Mouse (Mus musculus) pancreas, adult 10 weeks (tissue): Measurements from ENCODE around the gene Olfr53. TPM values are rescaled to one million over a fixed set of nuclear protein-coding genes. Genes with fewer than 3 reads are reported as not detected.

ENCODE experiments used
- polyA plus RNA-seq: library from polyadenylated mRNA; stranded (reverse); fragments of 350-450 nt; fragmentation: Illumina TruSeq; extraction: RNeasy Lipid Tissue Mini Kit (QIAGEN cat#74804); gene quantifications from one replicate; pipeline ENCODE4 v1.2.3, GENCODE M21; 2015; ENCODE audit warnings: low read depth, low replicate concordance; ENCODE audit not compliant: insufficient read depth

Gene Olfr53
- not detected for polyA plus RNA-seq

GRCm38 (mm10) chr7:140646152-140646551, at the start of gene Olfr53:
Gene Olfr53, plus strand, starts transcription at chr7:140646452.

GRCm38 (mm10) chr7:140600969-140601368, 45.3 kb upstream of the Olfr53 start, which contains the start of gene Olfr46:
Gene Olfr46, plus strand, starts transcription at chr7:140601269.

DNA sequence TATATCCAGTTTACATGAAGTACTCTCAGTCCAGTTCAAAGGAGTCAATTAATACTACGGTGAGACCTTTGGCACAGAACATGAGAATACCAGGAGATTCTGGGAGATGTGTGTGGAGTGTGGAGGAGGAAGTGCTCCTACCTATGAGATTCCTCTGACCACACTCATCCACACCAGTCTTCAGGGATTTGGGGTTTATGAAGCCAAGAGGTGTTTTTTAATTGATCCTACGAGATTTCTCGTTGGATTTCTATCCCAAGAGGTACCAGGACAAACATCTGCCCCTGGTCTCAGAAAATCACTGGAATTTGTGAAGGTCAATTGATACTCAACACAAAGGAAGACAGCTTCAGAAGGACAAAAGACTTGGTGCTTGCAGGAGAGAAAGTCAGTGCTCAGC, 17.6 kb upstream of the Olfr53 start, which contains the start of gene Olfr61:
Gene Olfr61, plus strand, starts transcription at position 301 of the 400 bp plus-strand sequence.

DNA sequence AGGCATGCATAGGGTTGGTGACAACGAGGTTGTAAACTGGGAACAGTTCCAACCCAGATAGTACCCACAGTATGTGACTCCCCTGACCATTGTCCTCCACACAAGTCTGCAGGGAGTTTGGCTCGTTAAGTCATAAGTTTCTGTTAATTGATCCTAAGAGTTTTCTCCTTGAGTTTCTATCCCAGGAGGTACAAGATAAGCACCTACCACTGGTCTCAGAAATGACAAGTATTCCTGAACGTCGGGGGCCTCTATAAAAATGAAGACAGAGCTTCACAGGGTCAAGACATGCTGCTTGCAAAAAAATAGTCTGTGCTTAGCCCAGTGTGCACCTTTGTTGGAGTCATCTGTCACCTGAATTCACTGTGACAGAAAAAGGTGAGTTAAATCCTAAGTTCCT, 13.4 kb downstream of the Olfr53 start, which contains the start of gene Olfr539:
Gene Olfr539, plus strand, starts transcription at position 301 of the 400 bp plus-strand sequence.

DNA sequence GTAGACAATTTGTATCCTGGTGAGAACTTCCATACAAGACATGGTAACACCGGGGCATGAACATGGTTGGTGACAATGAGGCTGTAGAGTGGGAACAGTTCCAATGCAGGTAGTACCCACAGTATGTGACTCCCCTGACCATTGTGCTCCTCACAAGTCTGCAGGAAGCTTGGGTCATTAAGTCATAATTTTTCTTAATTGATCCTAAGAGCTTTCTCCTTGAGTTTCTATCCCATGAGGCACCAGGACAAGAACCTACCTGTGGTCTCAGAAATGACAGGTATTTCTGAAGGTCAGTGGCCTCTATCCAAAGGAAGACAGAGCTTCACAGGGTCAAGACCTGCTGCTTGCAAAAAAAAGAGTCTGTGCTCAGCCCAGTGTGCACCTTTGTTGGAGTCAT, 35.4 kb downstream of the Olfr53 start, which contains the start of gene Olfr45:
Gene Olfr45, plus strand, starts transcription at position 301 of the 400 bp plus-strand sequence.

GRCm38 (mm10) chr7:140696967-140697366, 50.7 kb downstream of the Olfr53 start, which contains the start of gene Olfr541:
Gene Olfr541, plus strand, starts transcription at chr7:140697267.

Other genes starting within 250 kb of the Olfr53 start
- not detected for gene Olfr531, start 243.5 kb upstream of the Olfr53 start, polyA plus RNA-seq
- gene Olfr532, start 224.8 kb upstream of the Olfr53 start, polyA plus RNA-seq = not detected
- gene Olfr533, start 183.1 kb upstream of the Olfr53 start, polyA plus RNA-seq = not detected
- not detected for gene Olfr535, start 162.2 kb upstream of the Olfr53 start, polyA plus RNA-seq
- not detected for gene Olfr536, start 139.1 kb upstream of the Olfr53 start, polyA plus RNA-seq
- gene Olfr538, start 78.6 kb upstream of the Olfr53 start, polyA plus RNA-seq = not detected
- not detected for gene Olfr46, start 45.2 kb upstream of the Olfr53 start, polyA plus RNA-seq
- gene Olfr61, start 17.5 kb upstream of the Olfr53 start, polyA plus RNA-seq = not detected
- not detected for gene Olfr539, start 13.5 kb downstream of the Olfr53 start, polyA plus RNA-seq
- gene Olfr45, start 35.5 kb downstream of the Olfr53 start, polyA plus RNA-seq = not detected
- gene Olfr541, start 50.8 kb downstream of the Olfr53 start, polyA plus RNA-seq = not detected
- 33.7 TPM for gene Cyp2e1, start 117.3 kb downstream of the Olfr53 start, polyA plus RNA-seq
- gene Syce1, start 141.4 kb downstream of the Olfr53 start, polyA plus RNA-seq = not detected
- 0.20 TPM for gene Zfp941, start 175.7 kb downstream of the Olfr53 start, polyA plus RNA-seq
- gene Urah, start 188.6 kb downstream of the Olfr53 start, polyA plus RNA-seq = 11.2 TPM
- not detected for gene Scgb1c1, start 199.1 kb downstream of the Olfr53 start, polyA plus RNA-seq
- not detected for gene Odf3, start 201.4 kb downstream of the Olfr53 start, polyA plus RNA-seq
- not detected for gene Gm45785, start 209.9 kb downstream of the Olfr53 start, polyA plus RNA-seq
- gene Ric8a, start 210.5 kb downstream of the Olfr53 start, polyA plus RNA-seq = 22.5 TPM
- 14.4 TPM for gene Bet1l, start 211.1 kb downstream of the Olfr53 start, polyA plus RNA-seq
- gene Psmd13, start 235.5 kb downstream of the Olfr53 start, polyA plus RNA-seq = 19.9 TPM
- gene Sirt3, start 235.9 kb downstream of the Olfr53 start, polyA plus RNA-seq = 6.5 TPM